9 mouse cellular contexts compared by ENCODE assay signal in genomic region chr6:116337466-116337834, GRCm38 (mm10). TPM values are rescaled to one million over a fixed set of nuclear protein-coding genes. Genes with fewer than 3 reads are reported as not detected.
DNase-seq lines count a peak whose midpoint lies in the region; ATAC-seq and TF ChIP-seq lines count a peak whose summit lies in the region.
"Had no signal": no experiment of that assay in that cellular context is flagged by ENCODE, and none has a peak within 500 bp of the region (broad histone marks: within the 10 kb centered on the region; RNA-seq: fewer than 3 reads in every experiment).

No protein-coding gene starts in this region.

- peaks cover 5% of the 10 kb centered on the region for H3K4me1 ChIP-seq in heart, embryonic 16.5 days (ENCODE audit: control insufficient read depth, insufficient read depth, low read length)
- peaks cover 4 to 14% of the 10 kb centered on the region in 2 experiments for H3K4me1 ChIP-seq in MEL (ENCODE audit: control insufficient read depth in 1 of 2, insufficient read depth in 2 of 2, low read length in 2 of 2)
- no peaks in the 10 kb centered on the region for H3K4me1 ChIP-seq in hindbrain, embryonic 11.5 days (replicated peaks; ENCODE audit: control insufficient read depth, insufficient read depth, low read length)
- H3K4me1 ChIP-seq in midbrain, embryonic 12.5 days = peaks cover 14% of the 10 kb centered on the region; the same call in 1 of the 2 replicates

- H3K27me3 ChIP-seq in heart, embryonic 16.5 days (ENCODE audit: control insufficient read depth, insufficient read depth, low read length) = no peaks in the 10 kb centered on the region
- no peaks in the 10 kb centered on the region for H3K27me3 ChIP-seq in MEL (ENCODE audit: control insufficient read depth in 1 of 2, insufficient read depth in 2 of 2, low read length in 2 of 2)
- no peaks in the 10 kb centered on the region for H3K27me3 ChIP-seq in hindbrain, embryonic 11.5 days (ENCODE audit: control insufficient read depth, insufficient read depth, low read length)
- no peaks in the 10 kb centered on the region for H3K27me3 ChIP-seq in midbrain, embryonic 12.5 days
- H3K27me3 ChIP-seq: Patski had no signal

- no peak for TF ChIP-seq POLR2A in MEL (IDR thresholded peaks at IDR 0.05; ENCODE audit: control insufficient read depth in 1 of 2, insufficient read depth in 1 of 2, low read depth in 1 of 2, low read length in 2 of 2, poor library complexity in 1 of 2)

- no peak for TF ChIP-seq CTCF in MEL (IDR thresholded peaks at IDR 0.05 in 2 of 3, conservative IDR thresholded peaks at IDR 0.05 in 1 of 3; ENCODE audit: control insufficient read depth in 1 of 3, insufficient read depth in 1 of 3, low read depth in 2 of 3, low read length in 3 of 3, poor library complexity in 1 of 3, severe bottlenecking in 1 of 3)

- TF ChIP-seq EP300 in MEL (IDR thresholded peaks at IDR 0.05; ENCODE audit: low read depth in 1 of 2, low read length in 2 of 2) = no peak

- ATAC-seq in heart, embryonic 16.5 days (replicated peaks; ENCODE audit: extremely low read depth, insufficient read depth, low FRiP score) = no peak
- no peak; the same call in 1 of the 2 replicates for ATAC-seq in hindbrain, embryonic 11.5 days (ENCODE audit: low FRiP score)
- ATAC-seq in midbrain, embryonic 12.5 days (ENCODE audit: low FRiP score, low read depth) = peak; percentile 52; the same call in 1 of the 2 replicates

- TF ChIP-seq RAD21 in MEL (IDR thresholded peaks at IDR 0.05; ENCODE audit: low read depth, low read length) = no peak

- no peaks in the 10 kb centered on the region for H3K36me3 ChIP-seq in heart, embryonic 16.5 days (ENCODE audit: control insufficient read depth, insufficient read depth)
- H3K36me3 ChIP-seq in MEL (ENCODE audit: control insufficient read depth in 1 of 2, insufficient read depth in 2 of 2, low read length in 2 of 2) = peaks cover 0 to 22% of the 10 kb centered on the region in 2 experiments; a peak in 2 of 4 replicates
- H3K36me3 ChIP-seq in hindbrain, embryonic 11.5 days (ENCODE audit: control insufficient read depth, insufficient read depth, low read length) = peaks cover 2% of the 10 kb centered on the region; the same call in 1 of the 2 replicates
- 0 out of 2 replicates have a peak, but pooled peaks cover 4% of the 10 kb centered on the region for H3K36me3 ChIP-seq in midbrain, embryonic 12.5 days

- 2% methylated on average over 7 of the region's 7 CpGs for WGBS in heart, embryonic 16.5 days
- 2% methylated on average over 7 of the region's 7 CpGs for WGBS in hindbrain, embryonic 11.5 days
- WGBS in midbrain, embryonic 12.5 days = 2% methylated on average over 7 of the region's 7 CpGs

- H3K9ac ChIP-seq in heart, embryonic 16.5 days (ENCODE audit: low read length) = peak overlapping the region; percentile 83
- peak overlapping the region; percentile 92 for H3K9ac ChIP-seq in MEL (ENCODE audit: control insufficient read depth, low read depth, low read length, poor library complexity, severe bottlenecking)
- H3K9ac ChIP-seq in hindbrain, embryonic 11.5 days (ENCODE audit: low read depth, low read length) = peak overlapping the region; percentile 84
- peak overlapping the region; percentile 81 for H3K9ac ChIP-seq in midbrain, embryonic 12.5 days (replicated peaks)

- H3K4me3 ChIP-seq in heart, embryonic 16.5 days (ENCODE audit: low read length) = peak overlapping the region; percentile 83
- H3K4me3 ChIP-seq in MEL (ENCODE audit: control insufficient read depth in 1 of 2, insufficient read depth in 1 of 2, low read depth in 2 of 2, low read length in 2 of 2) = peak overlapping the region; percentile 74 to 83
- H3K4me3 ChIP-seq in hindbrain, embryonic 11.5 days (ENCODE audit: low read depth, low read length) = peak overlapping the region; percentile 98
- H3K4me3 ChIP-seq in midbrain, embryonic 12.5 days = peak overlapping the region; percentile 97

- H3K27ac ChIP-seq in heart, embryonic 16.5 days (ENCODE audit: low read length) = no peak overlapping the region
- no peak overlapping the region for H3K27ac ChIP-seq in MEL (ENCODE audit: control insufficient read depth, low read depth, low read length)
- no peak overlapping the region for H3K27ac ChIP-seq in hindbrain, embryonic 11.5 days (ENCODE audit: low read depth, low read length)
- H3K27ac ChIP-seq in midbrain, embryonic 12.5 days (replicated peaks) = no peak overlapping the region

- peak overlapping the region; percentile 85 for H3K4me2 ChIP-seq in heart, embryonic 16.5 days (ENCODE audit: low read depth, low read length)
- peak overlapping the region; percentile 57 for H3K4me2 ChIP-seq in hindbrain, embryonic 11.5 days (replicated peaks; ENCODE audit: low read depth, low read length)
- H3K4me2 ChIP-seq in midbrain, embryonic 12.5 days (replicated peaks) = peak overlapping the region; percentile 59

- no peaks in the 10 kb centered on the region for H3K9me3 ChIP-seq in heart, embryonic 16.5 days (replicated peaks; ENCODE audit: control insufficient read depth, low read length)
- no peaks in the 10 kb centered on the region for H3K9me3 ChIP-seq in MEL (replicated peaks; ENCODE audit: insufficient read depth, low read length)
- H3K9me3 ChIP-seq in hindbrain, embryonic 11.5 days (ENCODE audit: control insufficient read depth, low read length) = no peaks in the 10 kb centered on the region
- H3K9me3 ChIP-seq in midbrain, embryonic 12.5 days = no peaks in the 10 kb centered on the region

- H3K79me2 ChIP-seq in MEL (ENCODE audit: control insufficient read depth, insufficient read depth, low read length, poor library complexity) = peaks cover 9% of the 10 kb centered on the region

- no peak for DNase-seq in heart, postnatal 10 days
- DNase-seq in MEL (ENCODE audit: low read depth, low spot score) = no peak
- no peak for DNase-seq in hindbrain, embryonic 11.5 days (ENCODE audit: low spot score)
- no peak for DNase-seq in adrenal gland, adult 2 months
- DNase-seq in layer of hippocampus, adult 18-20 months (ENCODE audit: low spot score in 2 of 2) = no peak
- no peak for DNase-seq in right cerebral cortex, adult 18-20 months

- intact Hi-C loops in heart, postnatal 10 days (cut with DNase I) = loop anchor here (5.0 kb wide), 1 partner anchor 75 kb away; the partner anchor contains the start of gene Zfand4

TF ChIP-seq in MEL, 35 proteins besides CTCF, POLR2A, EP300 and RAD21:
- no peak for TF ChIP-seq UBTF (IDR thresholded peaks at IDR 0.05; ENCODE audit: borderline replicate concordance, insufficient read depth, low read depth, low read length)
- no peak for TF ChIP-seq USF1 (IDR thresholded peaks at IDR 0.05; ENCODE audit: low read depth, low read length)
- no peak for TF ChIP-seq ZKSCAN1 (IDR thresholded peaks at IDR 0.05; ENCODE audit: low read depth, low read length)
TF ChIP-seq in MEL: peak in this region for 0.

RNA-seq across cellular contexts. Expression of gene March8, which starts 0.4 kb away (rescaled TPM):
- 25.2 and 26.5 TPM in 2 replicates for polyA plus RNA-seq in heart, embryonic 16.5 days (2015; fragmentation: Nextera tagmentation; extraction: Ambion mirVana)
- 10 to 100 TPM; 39.1 to 45.4 TPM for total RNA-seq in heart, postnatal 10 days (2021)
- 20.8 and 22.7 TPM in 2 replicates for total RNA-seq in MEL (2012; rRNA removed)
- 10 to 100 TPM in 1 of 2 experiments, not detected in 1; 24.9 TPM for polyA plus RNA-seq in MEL (2012; ENCODE audit: insufficient read depth in 1 of 2, insufficient read length in 2 of 2, low read depth in 1 of 2, low replicate concordance in 2 of 2, missing spikeins in 1 of 2)
- polyA plus RNA-seq in hindbrain, embryonic 11.5 days (2014; fragmentation: Nextera tagmentation; extraction: Ambion mirVana) = 47.9 and 52.8 TPM in 2 replicates
- polyA plus RNA-seq in midbrain, embryonic 12.5 days (2016; fragmentation: Nextera tagmentation; extraction: Ambion mirVana) = 54.6 and 65.9 TPM in 2 replicates
- total RNA-seq in adrenal gland, adult 2 months (2021) = 10 to 100 TPM; 52.9 to 69.4 TPM
- polyA plus RNA-seq in adrenal gland, adult 2 months (2012; rRNA removed) = 81.0 and 98.0 TPM in 2 replicates
- total RNA-seq in layer of hippocampus, adult 18-20 months (2021) = 10 to 100 TPM; 51.5 to 52.4 TPM
